Mouse (Mus musculus): ENCODE measurements at regions not wholly inside any gene's neighbourhood (a gene's known extent, or its start where the extent isn't known, plus 50 kb on each side); places are given as distances from the start of the nearest gene placed in this dataset.

DNA sequence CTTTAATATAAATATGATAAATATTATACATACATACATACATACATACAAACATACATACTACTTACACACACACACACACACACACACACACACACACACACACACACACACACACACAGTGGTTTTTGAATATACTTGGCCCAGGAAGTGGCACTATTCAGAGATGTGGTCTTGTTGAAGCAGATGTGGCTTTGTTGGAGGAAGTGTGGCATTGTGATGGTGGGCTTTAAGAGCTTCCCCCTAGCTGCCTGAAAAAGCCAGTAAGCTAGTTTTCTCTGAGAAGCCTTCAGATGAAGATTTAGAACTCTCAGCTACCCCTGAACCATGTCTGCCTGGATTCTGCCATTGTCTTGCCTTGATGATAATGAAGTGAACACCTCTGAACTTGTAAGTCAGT is 185.0 kb upstream of the Tom1l1 start:
- Histone ChIP-seq H3K4me3 (ENCODE audit: insufficient read depth, low read depth, low read length) (no peak overlapping the region), H3K36me3 (ENCODE audit: control insufficient read depth, insufficient read depth, low read length) (no peaks in the 10 kb centered on the region), H3K79me2 (ENCODE audit: control insufficient read depth, insufficient read depth, low read length) (no peaks in the 10 kb centered on the region), H3K27ac (replicated peaks; ENCODE audit: insufficient read depth, low read depth, low read length) (no peak overlapping the region), H3K9ac (ENCODE audit: low read depth, low read length) (no peak overlapping the region), H3K4me1 (ENCODE audit: control insufficient read depth, insufficient read depth, low read length) (no peaks in the 10 kb centered on the region), H3K27me3 (ENCODE audit: control insufficient read depth, insufficient read depth, low read length) (no peaks in the 10 kb centered on the region)
- TF ChIP-seq CTCF (IDR thresholded peaks at IDR 0.05; ENCODE audit: low read depth, low read length) = no peak
- TF ChIP-seq POLR2A (IDR thresholded peaks at IDR 0.05; ENCODE audit: extremely low read depth, insufficient read depth, low read length) = no peak
- DNase-seq (ENCODE audit: extremely low read depth, low read depth, low spot score) = no peak

DNA sequence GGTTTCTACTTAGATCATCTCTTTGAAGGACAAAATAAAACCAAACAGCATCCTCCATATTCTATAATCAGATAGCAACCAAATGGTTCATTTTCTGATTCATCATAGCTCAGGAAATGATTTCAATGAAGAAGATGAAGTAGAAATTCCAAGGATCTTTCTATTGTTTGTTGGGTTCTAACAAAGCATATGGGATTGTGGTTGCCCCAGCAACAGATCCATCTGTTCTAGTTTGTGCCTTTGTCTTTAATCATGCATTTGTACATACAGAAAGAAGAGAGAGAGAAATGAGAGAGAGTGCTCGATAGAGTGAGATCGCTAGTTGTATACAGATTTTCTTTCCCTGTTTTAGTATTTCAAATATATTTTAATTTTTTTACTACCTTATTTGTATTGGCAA is 183.5 kb upstream of the Tom1l1 start:
- no peaks in the 10 kb centered on the region for H3K36me3 ChIP-seq (ENCODE audit: control insufficient read depth, insufficient read depth, low read length)
- no peaks in the 10 kb centered on the region for H3K27me3 ChIP-seq (ENCODE audit: control insufficient read depth, insufficient read depth, low read length)
- 91% methylated on average over 2 of the region's 2 CpGs for WGBS
- H3K4me1 ChIP-seq (ENCODE audit: control insufficient read depth, insufficient read depth, low read length) = no peaks in the 10 kb centered on the region
- DNase-seq (ENCODE audit: extremely low read depth, low read depth, low spot score) = no peak
- H3K79me2 ChIP-seq (ENCODE audit: control insufficient read depth, insufficient read depth, low read length) = no peaks in the 10 kb centered on the region
- no peak overlapping the region for H3K27ac ChIP-seq (replicated peaks; ENCODE audit: insufficient read depth, low read depth, low read length)
- no peak for TF ChIP-seq CTCF (IDR thresholded peaks at IDR 0.05; ENCODE audit: low read depth, low read length)
- no peak for TF ChIP-seq POLR2A (IDR thresholded peaks at IDR 0.05; ENCODE audit: extremely low read depth, insufficient read depth, low read length)
- H3K4me3 ChIP-seq (ENCODE audit: insufficient read depth, low read depth, low read length) = no peak overlapping the region
- H3K9ac ChIP-seq (ENCODE audit: low read depth, low read length) = no peak overlapping the region

DNA sequence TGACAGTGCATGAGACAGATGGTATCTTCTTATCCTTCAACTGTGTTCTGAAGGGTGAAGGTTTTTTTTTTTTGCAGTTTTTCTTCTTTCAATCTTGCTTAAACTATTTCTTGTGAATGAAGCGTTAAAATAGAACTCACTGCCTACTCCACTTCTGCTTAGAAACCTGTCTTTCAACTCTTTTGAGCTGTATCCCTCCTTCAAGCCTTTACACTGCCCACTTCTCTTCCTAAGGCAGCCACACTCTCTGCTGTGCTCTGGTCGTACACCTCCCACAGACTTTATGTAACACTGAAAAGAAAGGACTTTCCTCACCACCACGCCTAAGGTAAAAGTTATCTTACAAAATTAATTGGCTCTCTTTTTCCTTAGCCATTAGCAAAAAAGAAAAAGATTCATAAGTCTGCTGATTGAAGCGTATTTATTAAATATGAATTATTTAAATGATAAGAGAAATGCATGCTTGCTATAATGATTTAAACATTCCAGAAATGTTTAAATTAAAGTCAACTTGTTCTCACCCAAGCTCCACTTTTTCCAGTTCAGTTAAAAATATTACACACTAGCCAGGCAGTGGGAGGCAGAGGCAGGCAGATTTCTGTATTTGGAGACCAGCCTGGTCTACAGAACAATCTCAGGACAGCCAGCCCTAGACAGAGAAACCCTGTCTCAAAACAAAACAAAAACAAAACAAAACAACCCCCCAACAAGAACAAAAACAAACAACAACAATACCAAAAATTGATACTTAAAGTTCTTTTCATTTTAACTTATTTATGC is 176.0 kb upstream of the Tom1l1 start:
- WGBS = 68% methylated on average over 4 of the region's 4 CpGs
- H3K4me3 ChIP-seq (ENCODE audit: insufficient read depth, low read depth, low read length) = no peak overlapping the region
- H3K4me1 ChIP-seq (ENCODE audit: control insufficient read depth, insufficient read depth, low read length) = no peaks in the 10 kb centered on the region
- TF ChIP-seq POLR2A (IDR thresholded peaks at IDR 0.05; ENCODE audit: extremely low read depth, insufficient read depth, low read length) = no peak
- TF ChIP-seq CTCF (IDR thresholded peaks at IDR 0.05; ENCODE audit: low read depth, low read length) = no peak
- H3K9ac ChIP-seq (ENCODE audit: low read depth, low read length) = no peak overlapping the region
- H3K36me3 ChIP-seq (ENCODE audit: control insufficient read depth, insufficient read depth, low read length) = no peaks in the 10 kb centered on the region
- no peaks in the 10 kb centered on the region for H3K27me3 ChIP-seq (ENCODE audit: control insufficient read depth, insufficient read depth, low read length)
- no peak overlapping the region for H3K27ac ChIP-seq (replicated peaks; ENCODE audit: insufficient read depth, low read depth, low read length)
- DNase-seq (ENCODE audit: extremely low read depth, low read depth, low spot score) = no peak
- H3K79me2 ChIP-seq (ENCODE audit: control insufficient read depth, insufficient read depth, low read length) = no peaks in the 10 kb centered on the region

- H3K27me3 ChIP-seq (ENCODE audit: control insufficient read depth, insufficient read depth, low read length) = no peaks in the 10 kb centered on the region
- H3K4me3 ChIP-seq (ENCODE audit: insufficient read depth, low read depth, low read length) = no peak overlapping the region
- TF ChIP-seq CTCF (IDR thresholded peaks at IDR 0.05; ENCODE audit: low read depth, low read length) (no peak), POLR2A (IDR thresholded peaks at IDR 0.05; ENCODE audit: extremely low read depth, insufficient read depth, low read length) (no peak)
- 84% methylated on average over 1 of the region's 1 CpGs for WGBS
- H3K79me2 ChIP-seq (ENCODE audit: control insufficient read depth, insufficient read depth, low read length) = no peaks in the 10 kb centered on the region
- H3K4me1 ChIP-seq (ENCODE audit: control insufficient read depth, insufficient read depth, low read length) = no peaks in the 10 kb centered on the region
- H3K9ac ChIP-seq (ENCODE audit: low read depth, low read length) = no peak overlapping the region
- DNase-seq (ENCODE audit: extremely low read depth, low read depth, low spot score) = no peak
- no peaks in the 10 kb centered on the region for H3K36me3 ChIP-seq (ENCODE audit: control insufficient read depth, insufficient read depth, low read length)
- no peak overlapping the region for H3K27ac ChIP-seq (replicated peaks; ENCODE audit: insufficient read depth, low read depth, low read length)
These were observed 167.6 kb upstream of the Tom1l1 start for GRCm38 (mm10) chr11:90855731-90856130.

GRCm38 (mm10) chr11:90855324-90855723 is 167.2 kb upstream of the Tom1l1 start:
- 86% methylated on average over 3 of the region's 3 CpGs for WGBS

DNA sequence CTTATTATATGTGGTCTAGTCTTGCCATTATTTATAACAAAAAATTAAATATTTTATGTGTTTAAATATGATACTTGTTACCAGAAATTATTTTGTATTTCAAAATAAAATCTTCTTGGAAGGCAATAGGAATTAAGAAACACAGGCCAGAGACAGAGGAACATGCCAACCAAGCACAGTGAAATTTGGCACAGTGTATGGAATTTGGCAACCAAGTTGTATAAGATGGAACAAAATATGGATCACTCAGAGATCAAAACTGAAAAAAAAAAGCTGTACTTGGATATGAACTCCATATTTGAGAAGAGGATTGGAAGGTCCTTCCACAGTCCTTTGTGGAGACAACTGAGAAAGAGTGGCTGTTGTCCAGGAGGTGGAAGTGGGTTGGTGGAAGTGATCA is 163.1 kb upstream of the Tom1l1 start:
- no peak for DNase-seq (ENCODE audit: extremely low read depth, low read depth, low spot score)
- Histone ChIP-seq H3K79me2 (ENCODE audit: control insufficient read depth, insufficient read depth, low read length) (no peaks in the 10 kb centered on the region), H3K4me3 (ENCODE audit: insufficient read depth, low read depth, low read length) (no peak overlapping the region), H3K27ac (replicated peaks; ENCODE audit: insufficient read depth, low read depth, low read length) (no peak overlapping the region), H3K9ac (ENCODE audit: low read depth, low read length) (no peak overlapping the region), H3K36me3 (ENCODE audit: control insufficient read depth, insufficient read depth, low read length) (no peaks in the 10 kb centered on the region), H3K4me1 (ENCODE audit: control insufficient read depth, insufficient read depth, low read length) (no peaks in the 10 kb centered on the region), H3K27me3 (ENCODE audit: control insufficient read depth, insufficient read depth, low read length) (no peaks in the 10 kb centered on the region)
- no peak for TF ChIP-seq POLR2A (IDR thresholded peaks at IDR 0.05; ENCODE audit: extremely low read depth, insufficient read depth, low read length)
- no peak for TF ChIP-seq CTCF (IDR thresholded peaks at IDR 0.05; ENCODE audit: low read depth, low read length)

More at GRCm38 (mm10) chr11:90855324-90855723, 167.2 kb upstream of the Tom1l1 start:
- no peaks in the 10 kb centered on the region for H3K4me1 ChIP-seq (ENCODE audit: control insufficient read depth, insufficient read depth, low read length)
- TF ChIP-seq POLR2A (IDR thresholded peaks at IDR 0.05; ENCODE audit: extremely low read depth, insufficient read depth, low read length) (no peak), CTCF (IDR thresholded peaks at IDR 0.05; ENCODE audit: low read depth, low read length) (no peak)
- no peak overlapping the region for H3K9ac ChIP-seq (ENCODE audit: low read depth, low read length)
- no peaks in the 10 kb centered on the region for H3K36me3 ChIP-seq (ENCODE audit: control insufficient read depth, insufficient read depth, low read length)
- no peaks in the 10 kb centered on the region for H3K79me2 ChIP-seq (ENCODE audit: control insufficient read depth, insufficient read depth, low read length)
- H3K27ac ChIP-seq (replicated peaks; ENCODE audit: insufficient read depth, low read depth, low read length) = no peak overlapping the region
- H3K4me3 ChIP-seq (ENCODE audit: insufficient read depth, low read depth, low read length) = no peak overlapping the region
- H3K27me3 ChIP-seq (ENCODE audit: control insufficient read depth, insufficient read depth, low read length) = no peaks in the 10 kb centered on the region
- DNase-seq (ENCODE audit: extremely low read depth, low read depth, low spot score) = no peak

Measured in liver, adult 2 months (tissue).